Mouse (Mus musculus) cerebellum, postnatal 10 days (tissue): ENCODE results near the gene Ptger1.

ENCODE experiments used
- DNase-seq, 2 experiments: peaks; one replicate each; pipeline ENCODE4 v3.0.0; 2021; ENCODE audit warnings: mixed read lengths in 2 of 2

Gene Ptger1

DNA sequence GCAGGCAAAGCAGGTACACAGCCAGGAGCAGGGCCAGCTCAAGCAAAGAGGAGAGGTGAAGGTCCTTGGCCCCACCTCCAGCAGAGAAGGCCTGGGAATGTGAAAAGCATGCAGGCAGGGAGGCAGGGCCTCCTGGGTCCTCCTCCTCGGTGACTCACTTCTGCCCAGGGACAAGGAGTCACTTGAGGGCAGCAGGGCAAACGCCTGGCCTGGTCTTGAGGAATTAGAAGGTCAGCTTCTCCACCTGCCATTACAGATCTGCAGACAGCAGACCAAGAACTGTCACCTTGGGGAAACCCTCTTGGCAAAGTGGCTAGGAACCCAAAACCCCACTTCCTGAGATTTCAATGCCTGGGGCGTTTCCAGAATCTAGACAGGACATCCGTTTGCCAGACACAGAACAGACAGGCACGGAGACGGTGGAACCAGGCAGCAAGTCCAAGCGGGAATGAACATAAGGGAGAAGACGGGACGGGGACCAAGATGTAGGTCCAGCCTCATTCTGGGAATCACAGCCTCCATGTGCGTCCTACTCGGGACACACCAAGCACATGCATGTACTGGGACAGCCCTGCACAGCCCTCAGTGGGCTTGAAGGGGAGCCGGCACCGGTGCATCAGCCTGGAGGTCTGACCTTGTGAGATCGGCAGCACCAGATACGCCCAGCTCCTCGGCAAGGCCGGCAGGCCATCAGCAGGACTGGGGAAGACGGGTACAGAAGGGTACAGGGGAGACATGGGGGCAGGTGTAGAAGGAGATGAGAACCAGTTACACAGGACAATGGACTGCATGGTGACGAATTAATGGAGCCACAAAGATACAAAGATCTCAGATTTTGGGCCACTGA, 31.1 kb downstream of the Ptger1 start:
- peak in 1 of 2 experiments; percentile 13 for DNase-seq

DNA sequence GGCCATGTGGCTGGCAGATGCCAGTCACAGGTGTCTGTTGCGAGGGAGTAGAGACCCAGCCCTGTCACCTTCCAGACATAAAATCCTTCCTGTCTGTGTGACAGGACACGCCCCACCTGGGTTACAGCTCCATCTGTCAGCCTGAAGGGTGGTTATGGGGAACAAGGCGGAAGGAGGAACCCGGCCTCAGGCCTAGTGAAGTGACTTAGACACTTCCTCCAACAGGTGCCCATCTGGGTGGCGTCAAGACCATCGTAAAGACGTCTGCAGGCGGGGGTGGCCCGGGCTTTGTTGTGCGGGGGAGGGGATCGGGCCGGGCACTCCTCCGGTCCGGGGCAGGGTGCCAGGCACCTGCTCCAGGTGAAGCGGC, 31.8 kb downstream of the Ptger1 start:
- DNase-seq, result peak; percentile 63 to 68

DNA sequence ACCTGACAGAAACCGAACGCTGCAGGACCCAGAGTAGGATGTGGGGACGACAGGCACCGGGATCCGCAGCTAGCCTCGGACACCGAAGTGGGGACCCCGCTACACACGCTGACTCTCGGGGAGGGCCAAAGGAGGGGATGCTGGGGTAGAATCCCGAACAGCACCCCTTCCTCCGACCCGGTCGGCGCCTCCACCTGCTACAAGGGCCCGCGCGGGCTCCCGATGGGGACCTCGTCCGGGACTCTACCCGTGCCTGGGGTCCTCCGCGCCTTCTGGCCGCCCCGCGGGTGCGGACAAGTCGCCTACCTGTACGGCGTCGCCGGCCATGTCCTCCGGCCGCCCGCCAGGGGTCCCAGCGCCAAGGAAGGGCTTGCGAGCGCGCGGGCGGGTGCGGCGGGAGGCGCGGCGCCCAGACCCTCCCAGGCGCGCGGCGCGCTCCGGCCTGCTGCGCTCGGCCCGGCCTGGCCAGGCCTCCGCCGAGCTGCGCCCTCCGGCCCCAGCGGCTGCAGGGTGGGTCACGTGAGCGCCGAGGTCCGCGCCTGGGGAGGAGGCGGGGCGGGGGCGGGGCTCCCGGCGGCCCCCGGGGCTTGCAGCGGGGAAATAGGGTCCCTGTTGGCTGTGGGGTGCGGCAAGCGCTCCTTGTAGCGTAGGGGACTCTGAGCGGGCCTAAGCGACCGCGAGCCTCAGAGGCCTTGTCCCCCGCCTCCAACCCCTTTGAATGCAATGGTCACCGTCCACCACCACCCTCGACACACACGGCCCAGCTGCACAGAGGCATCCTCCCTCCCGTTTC, 32.4 kb downstream of the Ptger1 start, which contains the start of gene Pkn1:
Pkn1 (minus strand) TSS at position 519 of the 793 bp plus-strand sequence.
- peak; percentile 80 to 86 for DNase-seq

DNA sequence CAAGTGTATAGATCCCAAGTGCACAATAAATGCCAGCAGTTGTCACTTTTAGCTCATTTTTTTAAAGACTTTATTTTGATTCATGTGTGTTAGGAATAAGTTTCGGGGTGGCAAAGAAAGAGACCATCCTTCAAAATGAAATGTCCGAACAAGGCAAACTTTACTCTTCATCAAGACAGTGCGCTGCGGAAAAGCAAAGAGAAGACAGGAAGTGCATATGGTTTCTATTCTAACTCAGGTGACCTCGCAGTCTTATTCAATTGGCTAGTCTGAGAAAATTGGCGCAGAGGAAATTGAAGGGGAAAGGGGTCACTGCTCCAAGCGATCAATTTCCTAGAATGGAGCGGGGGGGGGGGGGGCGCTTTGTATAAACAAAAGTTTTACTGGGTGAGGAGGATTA, 33.1 kb downstream of the Ptger1 start:
- DNase-seq, result no peak

DNA sequence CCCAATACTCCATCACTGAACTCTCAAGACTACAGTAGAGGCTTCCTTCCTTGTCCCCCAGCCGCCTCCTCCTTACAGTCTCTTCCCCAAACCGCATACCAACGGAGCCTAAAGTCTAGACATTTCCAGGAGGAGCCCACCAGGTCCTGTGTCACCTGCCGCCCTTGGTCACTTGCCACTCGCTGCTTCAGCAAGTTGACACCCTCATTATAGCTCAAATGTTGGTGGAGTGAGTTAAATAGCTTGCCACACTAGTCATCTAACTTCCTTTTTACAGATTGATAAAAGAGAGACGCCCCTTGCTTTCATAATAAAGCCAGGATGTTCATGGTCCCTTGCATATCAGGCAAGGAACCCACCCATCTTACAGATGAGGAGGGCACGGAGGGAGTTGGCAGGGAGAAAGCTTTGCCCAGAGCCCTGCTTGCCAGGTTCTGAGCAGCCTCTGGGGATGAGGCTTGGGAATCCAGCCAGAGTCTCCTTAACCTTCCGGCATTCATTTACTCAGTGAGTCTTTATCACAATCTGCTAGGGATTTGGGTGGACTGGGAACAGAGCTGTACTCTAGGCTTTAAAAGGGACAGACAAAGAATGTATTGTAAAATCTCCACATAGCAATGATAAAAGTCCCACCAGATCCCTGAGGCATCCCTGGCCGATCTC, 34.1 kb downstream of the Ptger1 start:
- DNase-seq, result peak; percentile 24 to 34

DNA sequence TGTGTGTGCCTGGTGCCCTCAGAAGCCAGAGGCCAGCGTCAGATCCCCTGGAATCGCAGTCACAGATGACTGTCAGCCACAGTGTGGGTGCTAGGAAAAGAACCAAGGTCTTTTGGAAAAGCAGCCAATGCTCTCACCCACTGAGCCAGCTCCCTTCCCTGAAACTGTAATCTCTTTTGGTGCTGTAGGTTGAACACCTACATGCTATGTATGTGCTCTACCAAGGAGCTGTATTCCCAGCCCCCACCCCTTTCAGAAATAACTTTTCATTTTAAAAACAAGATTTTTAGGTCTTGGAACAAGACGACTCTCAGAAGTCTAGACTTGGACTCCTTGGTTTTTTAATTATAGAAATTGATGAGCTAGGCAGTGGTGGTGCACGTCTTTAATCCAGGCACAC, 36.9 kb downstream of the Ptger1 start:
- DNase-seq, result no peak

DNA sequence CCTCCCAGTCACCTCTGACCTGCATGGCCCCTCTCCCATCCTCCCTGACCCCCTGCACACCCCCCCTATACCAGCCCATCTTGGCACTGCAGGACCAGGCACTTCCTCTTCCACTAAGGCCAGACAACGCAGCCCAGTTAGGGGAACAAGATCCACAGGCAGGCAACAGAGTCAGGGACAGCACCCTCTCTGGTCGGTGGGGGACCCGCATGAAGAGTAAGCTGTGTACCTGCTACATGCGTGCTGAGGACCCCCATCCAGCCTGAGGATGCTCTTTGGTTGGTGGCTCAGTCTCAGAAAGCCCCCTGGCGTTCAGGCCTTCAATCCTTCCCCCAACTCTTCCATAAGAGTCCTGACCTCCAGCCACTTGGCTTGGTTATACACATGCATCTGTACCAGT, 39.9 kb downstream of the Ptger1 start:
- no peak for DNase-seq

DNA sequence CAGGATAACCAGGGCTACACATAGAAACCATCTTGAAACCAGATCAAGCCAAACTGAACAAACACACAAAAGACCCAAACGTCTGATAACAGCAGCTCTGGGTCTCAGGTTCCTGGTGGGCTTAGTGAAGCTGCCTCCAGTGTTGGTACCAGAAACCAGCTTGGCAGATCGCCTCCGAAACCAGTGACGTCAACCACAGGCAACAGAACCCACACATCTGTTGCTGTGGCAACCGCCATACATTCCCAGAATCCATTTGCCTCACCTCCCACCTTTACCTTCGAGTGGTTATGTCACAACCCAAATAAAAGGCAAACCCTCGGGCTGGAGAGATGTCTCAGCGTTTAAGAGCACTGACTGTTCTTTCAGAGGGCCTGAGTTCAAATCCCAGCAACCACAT, 41.1 kb downstream of the Ptger1 start:
- no peak for DNase-seq

DNA sequence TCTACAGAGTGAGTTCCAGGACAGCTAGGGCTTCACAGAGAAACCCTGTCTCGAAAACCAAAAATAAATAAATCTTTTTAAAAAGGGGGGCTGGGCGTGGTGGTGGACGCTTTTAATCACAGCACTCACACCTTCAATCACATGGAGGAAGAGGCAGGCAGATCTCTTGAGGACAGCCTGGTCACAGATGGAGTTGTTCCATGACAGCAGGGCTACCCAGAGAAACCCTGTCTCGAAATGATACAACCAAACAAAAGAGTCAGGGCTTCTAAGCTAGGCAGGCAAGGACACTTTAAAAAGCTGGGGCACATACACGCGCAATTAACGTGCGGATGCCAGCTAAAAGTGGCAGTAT, 48.2 kb downstream of the Ptger1 start:
- DNase-seq, result no peak

DNA sequence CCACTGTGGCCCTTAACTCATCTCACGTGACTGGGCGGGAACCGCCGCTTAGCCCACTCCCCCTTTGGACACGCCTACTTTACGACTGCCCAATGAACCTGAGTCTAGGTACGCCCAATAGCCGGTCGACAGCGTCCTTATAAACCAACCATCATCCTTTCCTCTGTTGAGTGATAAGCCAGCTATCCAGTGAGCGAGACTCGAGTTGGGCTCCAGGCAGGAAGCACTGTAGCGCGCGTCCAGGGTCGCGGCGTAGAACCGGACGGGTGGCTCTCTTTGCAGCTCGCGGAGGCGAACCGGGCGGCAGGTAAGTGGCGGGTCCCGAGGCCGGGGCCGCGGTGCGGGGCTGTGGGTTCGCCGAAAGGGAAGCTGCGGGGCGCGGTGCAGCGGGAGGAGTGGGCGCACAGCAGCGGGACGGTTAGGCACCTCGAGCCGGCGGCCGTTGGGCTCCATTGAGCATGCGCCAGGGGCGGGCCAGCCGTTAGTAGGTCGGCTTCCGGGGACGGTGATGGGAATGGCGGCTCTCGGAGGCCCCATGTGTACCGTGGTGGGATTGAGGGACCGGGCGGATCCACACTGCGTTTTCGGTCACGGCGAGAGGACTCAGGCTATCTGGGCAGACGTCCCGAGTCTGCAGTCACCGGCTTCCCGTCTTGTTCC, 48.7 kb downstream of the Ptger1 start, which contains the start of gene Ddx39:
Ddx39 (plus strand) TSS at position 147 of the 660 bp plus-strand sequence.
- DNase-seq, result peak; percentile 95

DNA sequence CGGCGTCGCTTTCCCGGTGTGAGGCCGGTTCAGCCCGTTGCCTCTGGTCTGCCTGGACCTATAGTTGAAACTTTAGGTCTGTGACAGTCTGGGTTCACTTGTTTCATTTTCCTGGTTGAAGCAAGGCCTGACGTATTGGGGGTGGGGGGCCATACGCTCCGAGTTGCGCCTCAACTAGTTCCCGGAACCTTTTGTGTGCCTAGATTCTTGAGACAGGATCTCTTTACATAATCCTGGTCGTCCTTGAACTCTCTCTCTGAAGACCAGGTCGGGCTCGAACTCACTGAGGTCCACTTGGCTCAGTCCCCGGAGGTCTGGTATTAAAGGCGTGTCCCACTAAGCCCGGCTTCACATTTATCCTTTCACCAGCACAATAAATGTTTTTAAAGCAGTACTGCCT, 49.3 kb downstream of the Ptger1 start:
- peak in 1 of 2 experiments; percentile 29 for DNase-seq

DNA sequence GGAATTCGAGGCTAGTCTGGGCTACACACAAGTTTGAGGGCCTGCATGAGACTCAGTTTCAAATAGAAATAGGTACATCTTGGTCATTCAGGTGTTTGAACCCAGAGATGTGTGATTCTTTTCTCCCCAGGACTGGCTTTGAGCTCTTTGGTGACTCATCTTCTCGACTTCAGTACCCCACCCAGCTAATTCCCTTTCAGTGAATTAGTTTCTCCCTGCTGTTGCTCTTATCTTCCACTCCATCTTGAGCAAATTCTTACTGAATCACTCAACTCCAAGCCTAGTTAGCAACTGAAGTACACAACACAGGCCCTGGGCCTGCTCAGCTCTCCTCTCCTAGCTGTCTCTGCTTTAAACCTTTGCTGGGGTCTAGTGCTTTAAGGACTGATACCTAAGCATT, 50.1 kb downstream of the Ptger1 start:
- DNase-seq, result no peak

DNA sequence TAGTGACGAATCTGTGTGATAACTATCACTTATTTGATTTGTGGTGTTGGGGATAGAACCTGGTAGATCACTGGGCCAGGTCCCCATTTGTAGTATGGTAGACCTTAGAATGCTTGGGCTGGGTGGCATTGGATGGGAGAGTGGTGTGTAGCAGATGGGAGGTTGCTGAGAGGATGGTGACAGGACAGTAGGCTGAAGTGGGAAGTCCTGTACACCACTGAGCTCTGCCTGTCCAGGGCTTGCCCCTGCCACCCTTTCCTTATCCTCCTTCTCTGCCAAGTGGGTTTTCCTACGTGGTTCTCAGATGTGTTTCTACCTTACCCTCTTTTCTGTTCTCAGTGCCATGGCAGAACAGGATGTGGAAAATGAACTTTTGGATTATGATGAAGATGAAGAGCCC, 52.6 kb downstream of the Ptger1 start:
- no peak for DNase-seq

DNA sequence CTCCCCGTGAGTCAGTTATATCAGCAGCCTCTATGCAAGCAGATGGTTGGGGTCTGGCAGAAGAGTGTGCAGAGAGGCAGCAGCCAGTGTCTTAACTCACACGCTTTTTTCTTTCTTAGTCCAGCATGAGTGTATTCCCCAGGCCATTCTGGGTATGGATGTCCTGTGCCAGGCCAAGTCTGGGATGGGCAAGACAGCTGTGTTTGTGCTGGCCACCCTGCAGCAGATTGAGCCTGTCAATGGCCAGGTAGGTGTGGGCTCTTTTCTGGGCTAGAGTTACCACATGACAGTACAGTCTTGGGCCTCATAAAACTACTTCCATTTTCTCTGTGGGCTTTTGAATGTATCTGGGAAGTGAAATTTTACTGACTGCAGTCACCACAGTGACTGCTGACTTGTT, 53.2 kb downstream of the Ptger1 start:
- no peak for DNase-seq

DNA sequence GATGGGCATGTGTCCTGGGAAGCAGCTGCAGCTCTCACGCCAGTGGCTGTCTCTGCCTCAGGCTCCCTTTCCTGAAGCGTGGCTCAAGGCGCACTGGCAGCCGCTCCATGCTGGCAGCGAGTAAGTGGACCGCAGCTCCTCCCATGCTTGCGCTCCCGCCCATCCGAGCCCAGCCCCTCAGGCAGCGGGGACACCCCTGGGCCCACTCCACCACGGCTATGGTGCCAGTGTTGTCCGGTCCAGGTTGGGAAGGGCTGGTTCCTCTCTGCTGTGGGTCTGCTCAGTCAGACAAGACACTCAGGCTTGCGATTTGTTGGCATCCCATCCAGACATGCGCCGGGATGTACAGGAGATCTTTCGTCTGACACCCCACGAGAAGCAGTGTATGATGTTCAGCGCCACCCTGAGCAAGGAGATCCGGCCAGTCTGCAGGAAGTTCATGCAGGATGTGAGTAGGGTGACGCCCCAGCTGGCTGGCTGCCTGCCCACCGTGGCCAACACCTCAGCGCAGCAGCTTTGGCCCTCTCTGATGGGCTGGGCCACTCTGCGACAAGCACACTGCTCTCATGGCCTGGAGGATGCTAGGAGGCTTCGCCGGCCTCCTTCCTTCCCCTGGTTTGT, 55.0 kb downstream of the Ptger1 start:
- no peak for DNase-seq
